Mouse (Mus musculus) G1E (cell line): Measurements from ENCODE around the gene Wt1. TPM values are rescaled to one million over a fixed set of nuclear protein-coding genes. Genes with fewer than 3 reads are reported as not detected.

Source experiments
- ATAC-seq: 2 replicates; pipeline ENCODE4 v1.8.0; 2016; ENCODE audit warnings: mild to moderate bottlenecking; ENCODE audit not compliant: insufficient number of reproducible peaks, poor library complexity, low FRiP score, severe bottlenecking; ENCODE audit errors: extremely low read depth
- DNase-seq: peaks from one replicate; pipeline ENCODE4 v3.0.0; 2012; ENCODE audit warnings: low spot score
- H3K27me3 ChIP-seq: 2 replicates; pipeline ENCODE4 v1.6.1; 2012; ENCODE audit warnings: mild to moderate bottlenecking, low read length, inconsistent platforms; ENCODE audit not compliant: insufficient read depth
- H3K36me3 ChIP-seq: replicated peaks from 2 replicates; pipeline ENCODE3; 2012; ENCODE audit warnings: mild to moderate bottlenecking, inconsistent platforms
- H3K4me1 ChIP-seq: 2 replicates; pipeline ENCODE4 v1.6.1; 2012; ENCODE audit warnings: low read depth, low read length, inconsistent platforms, mixed read lengths; ENCODE audit not compliant: insufficient read depth
- H3K4me3 ChIP-seq: 2 replicates; pipeline ENCODE4 v1.5.1; 2012; ENCODE audit warnings: low read depth, mild to moderate bottlenecking, inconsistent platforms, low read length, moderate library complexity, mixed read lengths
- H3K9me3 ChIP-seq: replicated peaks from 2 replicates; pipeline ENCODE4 v1.6.1; 2012; ENCODE audit warnings: inconsistent platforms
- CTCF ChIP-seq: IDR thresholded peaks from 2 replicates; pipeline ENCODE4 v1.5.1; 2012; ENCODE audit warnings: low read depth, low read length, inconsistent platforms, mixed read lengths
- GATA1 ChIP-seq: IDR thresholded peaks from 2 replicates; pipeline ENCODE4 v1.6.1; 2012; ENCODE audit warnings: borderline replicate concordance, low read length, inconsistent platforms, mixed read lengths
- GATA2 ChIP-seq: IDR thresholded peaks from 2 replicates; pipeline ENCODE4 v1.6.1; 2012; ENCODE audit warnings: low read depth, low read length, inconsistent platforms, borderline replicate concordance
- POLR2AphosphoS5 ChIP-seq: IDR thresholded peaks from 2 replicates; pipeline ENCODE4 v1.6.1; 2012; ENCODE audit warnings: low read depth, low read length, inconsistent platforms; ENCODE audit not compliant: insufficient replicate concordance
- TAL1 ChIP-seq: conservative IDR thresholded peaks from 2 replicates; pipeline ENCODE4 v1.6.1; 2012; ENCODE audit warnings: low read depth, low read length, inconsistent platforms, mixed read lengths
- polyA plus RNA-seq: library from polyadenylated mRNA; stranded (reverse); fragments of >175 nt; gene quantifications from 2 replicates; pipeline ENCODE4 v1.2.3, GENCODE M21; 2012
- total RNA-seq, 2 experiments: library from RNA; stranded (forward) in 1 of 2; stranded (reverse) in 1 of 2; fragments of 200-1000 nt in 1 of 2; fragments of >200 nt in 1 of 2; fragmentation: Nextera tagmentation in 1 of 2; gene quantifications; 2 replicates each; pipeline ENCODE4 v1.2.3; 2014 to 2017

Gene Wt1
- total and polyA plus RNA-seq, 3 experiments = 0.05 TPM; not detected in 2

DNA sequence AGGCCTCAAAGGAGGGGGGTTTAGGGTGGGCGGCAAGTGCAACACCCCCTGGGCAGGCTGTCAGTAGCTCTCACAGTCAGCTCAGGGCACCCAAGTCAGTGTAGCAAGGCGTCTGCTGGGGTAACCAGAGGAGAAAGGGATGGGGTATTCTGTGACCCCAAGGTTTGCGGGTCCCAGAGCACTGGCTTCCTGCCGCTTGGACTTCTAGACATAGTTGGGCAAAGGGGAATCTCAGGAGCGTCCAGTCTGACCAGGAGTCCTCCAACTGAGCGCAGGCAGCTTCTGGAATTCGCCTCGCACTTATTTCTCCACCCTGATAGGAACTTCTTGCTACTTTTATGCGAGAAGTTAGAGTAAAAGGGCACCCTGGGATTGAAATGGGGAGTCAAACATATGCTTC lies 2.4 kb upstream of the Wt1 start:
- no peak overlapping the region for H3K4me3 ChIP-seq
- ATAC-seq = no peak
- H3K27me3 ChIP-seq = peaks cover 13% of the 10 kb centered on the region; the same call in 1 of the 2 replicates
- H3K4me1 ChIP-seq = no peaks in the 10 kb centered on the region; the same call in 1 of the 2 replicates
- peaks cover 20% of the 10 kb centered on the region for H3K9me3 ChIP-seq
- DNase-seq = no peak
- no peaks in the 10 kb centered on the region for H3K36me3 ChIP-seq
- TF ChIP-seq POLR2AphosphoS5 = no peak
- TF ChIP-seq GATA2 = no peak
- TF ChIP-seq TAL1 = no peak

DNA sequence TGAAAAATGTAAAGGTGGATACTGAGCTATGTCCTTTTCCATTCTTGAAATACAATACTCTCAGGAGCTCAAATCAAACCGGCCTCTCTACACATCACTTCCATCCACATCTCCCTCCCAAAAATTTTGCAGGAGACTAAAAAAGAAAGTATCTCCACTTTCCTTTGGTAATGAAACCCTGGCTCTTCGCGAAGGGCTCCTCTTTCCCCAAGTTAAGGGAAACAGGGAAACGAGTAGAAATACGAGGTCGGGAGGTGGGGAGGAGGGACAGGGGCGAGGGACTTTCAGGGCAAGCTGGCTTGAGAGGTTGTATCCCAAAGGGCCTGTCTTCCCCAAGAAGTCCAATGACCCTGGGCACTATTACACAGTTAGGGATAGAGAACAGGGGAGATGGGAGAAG lies 1.9 kb upstream of the Wt1 start:
- peaks cover 20% of the 10 kb centered on the region for H3K9me3 ChIP-seq
- H3K4me3 ChIP-seq = no peak overlapping the region
- H3K4me1 ChIP-seq = no peaks in the 10 kb centered on the region; the same call in 1 of the 2 replicates
- ATAC-seq = no peak
- TF ChIP-seq TAL1 = no peak
- TF ChIP-seq POLR2AphosphoS5 = no peak
- TF ChIP-seq GATA1 = no peak
- no peak for TF ChIP-seq GATA2
- TF ChIP-seq CTCF = no peak
- H3K36me3 ChIP-seq = no peaks in the 10 kb centered on the region
- no peak for DNase-seq
- peaks cover 13% of the 10 kb centered on the region; the same call in 1 of the 2 replicates for H3K27me3 ChIP-seq

DNA sequence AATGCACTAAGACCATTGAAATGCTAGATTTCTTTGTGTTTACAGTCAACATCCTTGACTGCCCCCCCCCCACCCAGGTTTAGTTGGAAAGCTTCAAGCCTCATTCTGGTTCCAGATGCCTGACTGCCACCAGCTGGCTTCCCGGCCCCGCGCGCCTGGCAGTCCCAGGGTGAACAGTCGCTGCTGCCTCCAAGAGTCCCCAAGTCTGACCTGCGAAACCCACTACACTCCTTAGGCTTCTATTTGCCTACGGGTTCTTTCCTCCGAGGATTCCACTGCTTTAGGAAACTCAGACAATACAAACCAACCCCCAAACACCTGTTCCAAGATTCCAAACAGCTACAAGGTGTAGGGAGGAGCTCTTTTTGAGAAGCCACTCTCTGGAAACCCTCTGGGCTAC lies 1.1 kb upstream of the Wt1 start:
- Histone ChIP-seq H3K36me3 (no peaks in the 10 kb centered on the region), H3K27me3 (peaks cover 13% of the 10 kb centered on the region; the same call in 1 of the 2 replicates), H3K4me3 (no peak overlapping the region), H3K9me3 (peaks cover 20% of the 10 kb centered on the region), H3K4me1 (no peaks in the 10 kb centered on the region; the same call in 1 of the 2 replicates)
- no peak for TF ChIP-seq TAL1
- ATAC-seq = no peak
- no peak for DNase-seq

GRCm38 (mm10) chr2:105125641-105126040 lies 688 bp upstream of the Wt1 start:
- H3K27me3 ChIP-seq = peaks cover 17% of the 10 kb centered on the region; the same call in 1 of the 2 replicates
- no peak overlapping the region for H3K4me3 ChIP-seq
- H3K36me3 ChIP-seq = no peaks in the 10 kb centered on the region
- H3K4me1 ChIP-seq = no peaks in the 10 kb centered on the region; the same call in 1 of the 2 replicates
- peaks cover 20% of the 10 kb centered on the region for H3K9me3 ChIP-seq
- ATAC-seq = no peak
- no peak for TF ChIP-seq POLR2AphosphoS5
- TF ChIP-seq TAL1 = no peak
- no peak for TF ChIP-seq GATA2
- TF ChIP-seq CTCF = no peak
- no peak for TF ChIP-seq GATA1
- DNase-seq = no peak

DNA sequence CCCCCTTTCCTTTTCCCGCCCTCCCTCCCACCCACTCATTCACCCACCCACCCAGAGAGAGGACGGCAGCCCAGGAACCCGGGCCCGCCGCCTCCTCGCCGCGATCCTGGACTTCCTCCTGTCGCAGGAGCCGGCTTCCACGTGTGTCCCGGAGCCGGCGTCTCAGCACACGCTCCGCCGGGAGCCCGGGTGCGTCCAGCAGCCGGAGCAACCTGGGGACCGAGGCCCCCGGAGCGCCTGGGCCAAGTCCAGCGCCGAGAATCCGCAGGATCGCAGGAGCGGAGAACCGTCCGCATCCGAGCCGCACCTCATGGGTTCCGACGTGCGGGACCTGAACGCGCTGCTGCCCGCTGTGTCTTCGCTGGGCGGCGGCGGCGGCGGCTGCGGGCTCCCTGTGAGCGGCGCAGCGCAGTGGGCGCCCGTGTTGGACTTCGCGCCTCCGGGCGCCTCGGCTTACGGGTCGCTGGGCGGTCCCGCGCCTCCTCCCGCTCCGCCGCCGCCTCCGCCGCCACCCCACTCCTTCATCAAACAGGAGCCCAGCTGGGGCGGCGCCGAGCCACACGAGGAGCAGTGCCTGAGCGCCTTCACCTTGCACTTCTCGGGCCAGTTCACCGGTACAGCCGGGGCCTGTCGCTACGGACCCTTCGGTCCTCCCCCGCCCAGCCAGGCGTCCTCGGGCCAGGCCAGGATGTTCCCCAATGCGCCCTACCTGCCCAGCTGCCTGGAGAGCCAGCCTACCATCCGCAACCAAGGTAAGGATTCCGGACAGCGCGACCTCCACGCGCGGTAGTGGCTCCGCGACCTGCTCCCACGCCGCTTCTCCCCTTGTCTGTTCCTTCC lies 582 bp downstream of the Wt1 start:
- H3K4me1 ChIP-seq = no peaks in the 10 kb centered on the region; the same call in 1 of the 2 replicates
- TF ChIP-seq CTCF (no peak), GATA1 (no peak)
- H3K36me3 ChIP-seq = no peaks in the 10 kb centered on the region
- H3K9me3 ChIP-seq = peaks cover 20% of the 10 kb centered on the region
- ATAC-seq (no peak), DNase-seq (no peak)
- H3K27me3 ChIP-seq = peaks cover 20% of the 10 kb centered on the region; the same call in 1 of the 2 replicates
- H3K4me3 ChIP-seq = no peak overlapping the region; the same call in 1 of the 2 replicates

- Histone ChIP-seq H3K4me1 (no peaks in the 10 kb centered on the region; the same call in 1 of the 2 replicates), H3K9me3 (peaks cover 20% of the 10 kb centered on the region), H3K36me3 (no peaks in the 10 kb centered on the region), H3K4me3 (no peak overlapping the region; the same call in 1 of the 2 replicates), H3K27me3 (peaks cover 19% of the 10 kb centered on the region; the same call in 1 of the 2 replicates)
- TF ChIP-seq GATA1 = no peak
- TF ChIP-seq GATA2 = no peak
- TF ChIP-seq CTCF = no peak
- no peak for TF ChIP-seq TAL1
- TF ChIP-seq POLR2AphosphoS5 = no peak
- DNase-seq (no peak), ATAC-seq (no peak)
Measured at GRCm38 (mm10) chr2:105127531-105128480, 1.5 kb downstream of the Wt1 start.
